Mouse (Mus musculus) megakaryocyte progenitor cell, adult 5-6 weeks (primary cell): Measurements from ENCODE around the gene Nr4a2. TPM values are rescaled to one million over a fixed set of nuclear protein-coding genes. Genes with fewer than 3 reads are reported as not detected.

Experiments
- total RNA-seq, 2 experiments: library from RNA; stranded (forward) in 1 of 2; stranded (reverse) in 1 of 2; fragments of 157-497, 149-512 nt in 1 of 2; fragments of 200-1000 nt in 1 of 2; gene quantifications; 2 replicates each; pipeline versions ENCODE4 v1.2.3 to v1.2.4; 2015 to 2017

Nr4a2 gene
- total RNA-seq, 2 experiments from 2014 or later, result 1.9 to 6.4 TPM

Other genes starting within 250 kb of the Nr4a2 start
- gene Gpd2, start 113.6 kb upstream of the Nr4a2 start, total RNA-seq (2015), result 22.5 and 23.5 TPM in 2 replicates
- gene Gpd2, start 113.6 kb upstream of the Nr4a2 start, total RNA-seq (2017), result 27.9 and 32.5 TPM in 2 replicates